Mouse (Mus musculus) embryonic fibroblast, embryonic 13.5 days (primary cell): ENCODE results near the gene Dhx34.

Experiments
- CTCF ChIP-seq: IDR thresholded peaks from 2 replicates; pipeline ENCODE4 v1.5.1; 2011; ENCODE audit warnings: mild to moderate bottlenecking, control low read depth, low read length, moderate library complexity, borderline replicate concordance; ENCODE audit not compliant: insufficient read depth
- POLR2A ChIP-seq: IDR thresholded peaks from 2 replicates; pipeline ENCODE4 v1.6.1; 2011; ENCODE audit warnings: low read depth, mild to moderate bottlenecking, control low read depth, low read length, moderate library complexity

GRCm38 (mm10) chr7:16175542-16175931, 46.3 kb downstream of the Dhx34 start:
- no peak for TF ChIP-seq POLR2A
- TF ChIP-seq CTCF = no peak
